Mouse (Mus musculus) lung, postnatal 0 days (tissue): Measurements from ENCODE around the gene Cln5. TPM values are rescaled to one million over a fixed set of nuclear protein-coding genes. Genes with fewer than 3 reads are reported as not detected.

ENCODE experiments used
- ATAC-seq: fragments of 200-750 bp; cut with Nextera tagmentation; 2 replicates; pipeline ENCODE4 v1.8.0; 2017; ENCODE audit warnings: moderate library complexity
- DNase-seq: peaks from one replicate; pipeline ENCODE4 v3.0.0-alpha.2; 2016; ENCODE audit warnings: low spot score
- H3K27ac ChIP-seq: fragments of 300-500 bp; sonication (generic); 2 replicates; pipeline ENCODE4 v1.5.1; 2014; ENCODE audit warnings: antibody characterized with exemption, mild to moderate bottlenecking, low read length, mixed read lengths
- H3K27me3 ChIP-seq: fragments of 300-500 bp; sonication (generic); replicated peaks from 2 replicates; pipeline ENCODE4 v1.6.1; 2014; ENCODE audit warnings: low read length, mixed read lengths; ENCODE audit not compliant: insufficient read depth
- H3K36me3 ChIP-seq: fragments of 300-500 bp; sonication (generic); 2 replicates; pipeline ENCODE4 v1.6.1; 2014; ENCODE audit warnings: low read length, mixed read lengths; ENCODE audit not compliant: insufficient read depth
- H3K4me1 ChIP-seq: fragments of 300-500 bp; sonication (generic); 2 replicates; pipeline ENCODE4 v1.6.1; 2014; ENCODE audit warnings: antibody characterized with exemption, low read depth, low read length, mixed read lengths; ENCODE audit not compliant: insufficient read depth
- H3K4me2 ChIP-seq: fragments of 300-500 bp; sonication (generic); replicated peaks from 2 replicates; pipeline ENCODE4 v1.6.1; 2014; ENCODE audit warnings: low read depth, mild to moderate bottlenecking, low read length, moderate library complexity, mixed read lengths
- H3K4me3 ChIP-seq: fragments of 300-500 bp; sonication (generic); 2 replicates; pipeline ENCODE4 v1.5.1; 2014; ENCODE audit warnings: low read depth, low read length
- H3K9ac ChIP-seq: fragments of 300-500 bp; sonication (generic); replicated peaks from 2 replicates; pipeline ENCODE4 v1.6.1; 2014; ENCODE audit warnings: low read depth, mild to moderate bottlenecking
- H3K9me3 ChIP-seq: fragments of 300-500 bp; sonication (generic); 2 replicates; pipeline ENCODE4 v1.6.1; 2016; ENCODE audit warnings: low read length, mixed read lengths
- CTCF ChIP-seq: IDR thresholded peaks from 2 replicates; pipeline ENCODE4 v1.5.1; 2016; ENCODE audit warnings: antibody characterized with exemption, mild to moderate bottlenecking
- EP300 ChIP-seq: IDR thresholded peaks from 2 replicates; pipeline ENCODE4 v1.6.1; 2016; ENCODE audit warnings: antibody characterized with exemption, mild to moderate bottlenecking, control low read depth
- WGBS: fragments of 180-500 bp; shearing (Covaris S2); extraction: QIAGEN DNeasy Blood & Tissue Kit; methylation state at CpG from one replicate; pipeline ENCODE4 v1.1.7; 2014; 5-methylcytosine and 5-hydroxymethylcytosine counted together
- polyA plus RNA-seq: library from polyadenylated mRNA; unstranded; fragments of >200 nt; fragmentation: Nextera tagmentation; extraction: Ambion mirVana; gene quantifications from 2 replicates; pipeline ENCODE4 v1.2.1, GENCODE M21; 2015

The Cln5 gene
- 37.7 and 41.9 TPM in 2 replicates for polyA plus RNA-seq

- H3K9ac ChIP-seq, result peak within 1 kb of the TSS; percentile 62
- H3K4me3 ChIP-seq, result peak within 1 kb of the TSS; percentile 79
- TF ChIP-seq EP300, result no peak; the same call in 1 of the 2 replicates
- TF ChIP-seq CTCF, result peak; percentile 71
- no peaks in the 10 kb centered on the region for H3K27me3 ChIP-seq
- peak; percentile 97 for DNase-seq
- H3K9me3 ChIP-seq, result no peaks in the 10 kb centered on the region
- WGBS, result under 1% methylated on average over 65 of the region's 65 CpGs
- ATAC-seq, result peak; percentile 97
- peak within 1 kb of the TSS; percentile 82 for H3K4me2 ChIP-seq
- H3K36me3 ChIP-seq, result no peaks in the 10 kb centered on the region
- H3K4me1 ChIP-seq, result 0 out of 2 replicates have a peak, but pooled peaks cover 7% of the 10 kb centered on the region
- H3K27ac ChIP-seq, result peak within 1 kb of the TSS; percentile 88
These were observed at the start of gene Cln5 for GRCm38 (mm10) chr14:103069864-103070611. Cln5 (plus strand) TSS chr14:103070216.

DNA sequence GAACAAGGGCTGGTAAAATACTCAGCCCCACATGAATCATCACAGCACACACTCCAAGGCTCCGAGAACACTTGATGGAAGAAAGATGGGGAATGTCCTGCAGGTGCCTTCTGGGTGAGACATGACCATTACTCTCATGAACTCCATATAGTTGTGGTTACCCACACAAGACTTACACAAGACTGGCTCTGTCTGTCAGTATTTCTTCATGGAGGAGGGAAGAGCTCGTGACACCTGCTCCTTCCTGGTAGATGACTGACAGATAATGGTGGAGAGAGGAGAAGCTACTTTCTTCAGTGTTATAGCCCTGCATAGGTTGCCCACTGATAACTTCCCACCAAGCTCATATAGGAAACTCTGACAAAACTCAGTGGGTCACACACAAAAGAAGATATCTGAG is 40.8 kb upstream of the Cln5 start:
- TF ChIP-seq EP300 (no peak), CTCF (no peak)

GRCm38 (mm10) chr14:103033271-103033823 is 36.7 kb upstream of the Cln5 start:
- H3K4me3 ChIP-seq, result no peak overlapping the region
- no peaks in the 10 kb centered on the region for H3K4me1 ChIP-seq
- H3K9ac ChIP-seq, result no peak overlapping the region
- WGBS, result 42% methylated on average over 10 of the region's 10 CpGs
- TF ChIP-seq CTCF (no peak), EP300 (peak; percentile 13; the same call in 1 of the 2 replicates)
- no peaks in the 10 kb centered on the region for H3K36me3 ChIP-seq
- H3K27me3 ChIP-seq, result no peaks in the 10 kb centered on the region
- DNase-seq (peak; percentile 74), ATAC-seq (peak; percentile 87)
- H3K27ac ChIP-seq, result peak overlapping the region; percentile 69
- 0 out of 2 replicates have a peak overlapping the region, but pooled peaks have one; percentile 11 for H3K4me2 ChIP-seq
- no peaks in the 10 kb centered on the region for H3K9me3 ChIP-seq

More for the DNA sequence above, 40.8 kb upstream of the Cln5 start:
- Histone ChIP-seq H3K4me1 (no peaks in the 10 kb centered on the region), H3K27ac (no peak overlapping the region), H3K9me3 (no peaks in the 10 kb centered on the region), H3K36me3 (no peaks in the 10 kb centered on the region), H3K4me3 (no peak overlapping the region), H3K4me2 (no peak overlapping the region), H3K9ac (no peak overlapping the region), H3K27me3 (no peaks in the 10 kb centered on the region)
- DNase-seq (no peak), ATAC-seq (no peak)
- WGBS, result 68% methylated on average over 2 of the region's 2 CpGs

GRCm38 (mm10) chr14:103034076-103034475 is 35.9 kb upstream of the Cln5 start:
- no peak overlapping the region for H3K9ac ChIP-seq
- no peaks in the 10 kb centered on the region for H3K36me3 ChIP-seq
- no peak overlapping the region for H3K4me2 ChIP-seq
- DNase-seq (no peak), ATAC-seq (no peak)
- H3K4me1 ChIP-seq, result no peaks in the 10 kb centered on the region
- no peaks in the 10 kb centered on the region for H3K9me3 ChIP-seq
- 77% methylated on average over 9 of the region's 9 CpGs for WGBS
- H3K27ac ChIP-seq, result no peak overlapping the region
- H3K27me3 ChIP-seq, result no peaks in the 10 kb centered on the region
- no peak overlapping the region for H3K4me3 ChIP-seq
- TF ChIP-seq EP300 (no peak), CTCF (no peak)

DNA sequence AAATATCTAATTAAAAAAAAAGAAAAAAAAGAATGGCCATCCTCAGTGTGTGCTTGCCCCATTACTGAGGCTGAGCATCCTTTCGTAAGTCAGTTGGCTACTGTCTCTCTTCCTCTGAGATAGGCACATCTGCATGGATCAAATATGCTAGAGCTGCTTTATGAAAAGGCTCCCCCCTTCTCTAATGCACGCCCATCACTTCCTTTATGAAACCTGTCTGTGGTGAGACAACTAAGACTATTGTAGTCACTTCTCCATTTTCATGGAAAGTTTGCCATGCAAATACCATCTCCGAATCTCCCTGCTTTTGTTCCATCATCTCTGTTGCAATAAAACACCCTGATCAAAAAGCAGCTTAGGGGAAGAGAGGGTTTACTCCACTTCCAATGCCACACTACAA is 33.0 kb upstream of the Cln5 start:
- Histone ChIP-seq H3K27me3 (no peaks in the 10 kb centered on the region), H3K9ac (no peak overlapping the region), H3K27ac (no peak overlapping the region), H3K9me3 (no peaks in the 10 kb centered on the region), H3K4me1 (no peaks in the 10 kb centered on the region), H3K4me2 (no peak overlapping the region), H3K4me3 (no peak overlapping the region), H3K36me3 (no peaks in the 10 kb centered on the region)
- WGBS, result 80% methylated on average over 3 of the region's 3 CpGs
- ATAC-seq (no peak), DNase-seq (no peak)
- no peak for TF ChIP-seq CTCF
- no peak for TF ChIP-seq EP300

- DNase-seq, result no peak
- Histone ChIP-seq H3K4me1 (no peaks in the 10 kb centered on the region), H3K9ac (no peak within 1 kb of the TSS), H3K27me3 (no peaks in the 10 kb centered on the region), H3K36me3 (no peaks in the 10 kb centered on the region), H3K4me2 (no peak within 1 kb of the TSS), H3K9me3 (no peaks in the 10 kb centered on the region), H3K4me3 (no peak within 1 kb of the TSS), H3K27ac (no peak within 1 kb of the TSS)
- WGBS, result 67% methylated on average over 2 of the region's 2 CpGs
- TF ChIP-seq EP300, result no peak
- no peak for TF ChIP-seq CTCF
- no peak for ATAC-seq
These were observed 23.3 kb upstream of the Cln5 start, which contains the start of gene Acod1 for GRCm38 (mm10) chr14:103046677-103047076. Acod1 (plus strand) TSS chr14:103046977.
